ENCODE assay signal across 14 mouse cellular contexts in genomic region chr11:113333535-113333934, GRCm38 (mm10).
"Had no signal": no experiment of that assay in that cellular context is flagged by ENCODE, and none has a peak within 500 bp of the region (broad histone marks: within the 10 kb centered on the region; RNA-seq: fewer than 3 reads in every experiment).

No protein-coding gene starts in this region.

- H3K36me3 ChIP-seq: kidney, embryonic 15.5 days; limb, embryonic 12.5 days; liver, embryonic 13.5 days; lung, embryonic 15.5 days; midbrain, embryonic 15.5 days; neural tube, embryonic 13.5 days had no signal

- H3K9ac ChIP-seq: kidney, embryonic 15.5 days; limb, embryonic 12.5 days; liver, embryonic 13.5 days; liver, postnatal 0 days; lung, embryonic 15.5 days; midbrain, embryonic 15.5 days; neural tube, embryonic 13.5 days had no signal

- H3K27me3 ChIP-seq: kidney, embryonic 15.5 days; limb, embryonic 12.5 days; liver, embryonic 13.5 days; lung, embryonic 15.5 days; midbrain, embryonic 15.5 days had no signal

- H3K9me3 ChIP-seq: liver, embryonic 13.5 days; lung, embryonic 15.5 days; midbrain, embryonic 15.5 days; neural tube, embryonic 13.5 days had no signal

- ATAC-seq: liver, postnatal 0 days; midbrain, embryonic 15.5 days had no signal

- H3K27ac ChIP-seq: kidney, embryonic 15.5 days; limb, embryonic 12.5 days; liver, embryonic 13.5 days; lung, embryonic 15.5 days; midbrain, embryonic 15.5 days; neural tube, embryonic 13.5 days had no signal

- H3K4me3 ChIP-seq: kidney, embryonic 15.5 days; limb, embryonic 12.5 days; liver, embryonic 13.5 days; lung, embryonic 15.5 days; midbrain, embryonic 15.5 days; neural tube, embryonic 13.5 days had no signal

- DNase-seq: kidney, postnatal 14 days; liver; liver, embryonic 13.5 days; liver, postnatal 0 days; retina, postnatal 1 day; right cerebral cortex, postnatal 4 days; spleen, adult 18-20 months; thymus, adult 18-20 months; thymus, postnatal 14 days had no signal

- H3K4me2 ChIP-seq: kidney, embryonic 15.5 days; limb, embryonic 12.5 days; liver, embryonic 13.5 days; lung, embryonic 15.5 days; midbrain, embryonic 15.5 days; neural tube, embryonic 13.5 days had no signal

- H3K4me1 ChIP-seq: liver, embryonic 13.5 days; midbrain, embryonic 15.5 days had no signal
